Mouse (Mus musculus): ENCODE measurements around the gene Cd19. TPM values are rescaled to one million over a fixed set of nuclear protein-coding genes. Genes with fewer than 3 reads are reported as not detected.

Cd19 gene
- 10 to 100 TPM in 1 of 2 experiments, not detected in 1; 10.8 TPM for polyA plus RNA-seq (2017; shearing (Covaris generic))

- no peak for ATAC-seq
These were observed at the start of gene Cd19 for GRCm38 (mm10) chr7:126414725-126415124. Gene Cd19 (minus strand): TSS chr7:126414889.

GRCm38 (mm10) chr7:126464121-126464520, 49.4 kb upstream of the Cd19 start:
- ATAC-seq: no peak

DNA sequence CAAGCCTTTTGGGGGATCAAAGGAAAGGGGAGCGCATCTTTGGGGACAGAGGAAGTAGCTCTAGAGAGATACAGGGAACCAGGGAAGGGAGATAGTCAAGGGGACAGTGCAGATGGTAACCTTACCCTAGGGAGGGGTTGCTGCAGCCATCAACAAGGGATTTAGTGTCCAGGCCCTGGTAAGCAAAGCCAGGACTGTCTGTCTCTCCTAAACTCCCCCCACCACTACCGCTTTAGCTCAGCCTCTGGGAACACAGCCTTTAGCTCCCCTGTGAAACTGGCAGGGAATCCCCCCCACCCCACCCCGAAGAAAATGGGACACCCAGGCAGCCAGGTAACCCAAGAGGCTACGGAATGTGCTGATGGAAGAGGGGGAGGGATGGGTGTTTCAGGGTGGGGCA, 48.9 kb upstream of the Cd19 start:
- ATAC-seq: no peak

DNA sequence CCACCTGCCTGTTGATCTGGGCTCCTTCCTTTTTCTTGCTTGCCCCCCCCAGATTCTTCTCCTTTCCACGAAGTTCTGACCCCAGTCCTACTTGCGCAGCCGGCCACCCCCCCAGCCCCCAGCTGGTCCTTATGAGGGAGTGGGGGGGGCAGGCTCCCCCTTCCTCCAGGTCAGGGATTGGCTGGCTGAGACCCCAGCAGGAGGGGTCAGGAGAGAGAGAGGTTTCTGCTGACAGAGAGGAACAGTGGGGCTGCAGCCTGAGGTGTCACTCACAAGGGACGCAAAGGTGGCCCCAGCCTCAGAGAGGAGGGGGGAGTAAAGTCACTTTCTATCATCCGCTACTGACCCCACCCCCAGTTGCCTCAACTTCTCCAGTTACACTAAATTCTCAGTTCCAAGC, 48.3 kb upstream of the Cd19 start, which contains the start of gene Atp2a1:
Gene Atp2a1, minus strand, starts transcription at position 105 of the 400 bp plus-strand sequence.
- no peak for ATAC-seq

DNA sequence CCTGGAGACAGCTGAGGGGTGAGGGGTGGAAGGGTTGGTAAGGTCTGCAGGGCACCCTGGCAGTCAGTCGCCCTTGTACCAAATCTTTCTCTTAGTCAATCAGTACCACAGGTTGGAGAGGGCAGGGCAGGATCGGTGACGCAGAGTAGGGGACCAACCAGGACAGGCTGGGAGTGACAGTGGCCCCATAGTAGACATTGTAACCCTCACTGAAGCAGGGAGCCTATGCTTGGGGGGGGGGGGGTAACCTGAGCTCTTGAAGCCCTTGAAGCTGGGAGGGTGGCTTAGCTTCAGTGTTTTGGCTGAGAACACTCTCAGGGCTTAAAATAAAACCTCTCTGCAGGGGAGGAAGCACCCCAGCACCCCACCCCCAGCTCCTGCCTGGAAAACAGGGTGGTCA, 46.9 kb upstream of the Cd19 start:
- no peak for ATAC-seq

DNA sequence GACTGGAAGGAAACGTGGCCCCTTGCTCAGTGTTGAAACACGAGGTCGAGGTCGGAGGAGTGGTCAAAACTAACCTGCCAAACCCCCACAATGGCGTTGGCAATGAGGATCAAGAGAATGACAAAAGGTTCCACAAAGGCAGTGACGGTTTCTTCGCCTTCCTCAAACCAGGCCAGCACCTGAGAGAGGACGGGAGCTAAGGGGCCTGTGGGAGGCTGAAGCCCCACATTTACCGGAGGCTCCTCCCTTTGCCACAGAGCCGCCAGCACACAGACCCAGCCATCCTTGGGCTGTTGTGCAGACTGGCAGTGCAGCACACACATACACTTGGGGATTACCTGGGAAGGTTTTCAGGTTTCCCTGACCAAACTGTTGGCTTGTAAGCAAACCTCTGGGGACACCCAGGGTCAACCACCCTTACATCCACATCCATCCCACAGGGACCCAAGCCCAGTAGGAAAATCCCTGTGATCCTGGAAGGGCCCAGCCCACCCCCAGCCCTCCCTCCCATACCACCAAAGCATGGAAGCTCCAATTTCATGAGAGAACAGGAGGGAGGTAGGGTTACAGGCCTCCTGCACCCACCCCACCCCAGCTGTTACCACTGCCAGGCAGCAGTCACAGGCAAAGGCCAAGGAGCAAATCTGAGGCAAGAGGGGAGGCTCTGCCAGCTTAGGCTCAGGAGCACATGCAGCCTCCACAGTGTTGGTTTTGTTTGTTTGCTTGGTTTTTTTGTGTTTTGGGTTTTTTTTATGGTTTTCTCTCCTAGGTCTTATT, 46.1 kb upstream of the Cd19 start:
- no peak for ATAC-seq

DNA sequence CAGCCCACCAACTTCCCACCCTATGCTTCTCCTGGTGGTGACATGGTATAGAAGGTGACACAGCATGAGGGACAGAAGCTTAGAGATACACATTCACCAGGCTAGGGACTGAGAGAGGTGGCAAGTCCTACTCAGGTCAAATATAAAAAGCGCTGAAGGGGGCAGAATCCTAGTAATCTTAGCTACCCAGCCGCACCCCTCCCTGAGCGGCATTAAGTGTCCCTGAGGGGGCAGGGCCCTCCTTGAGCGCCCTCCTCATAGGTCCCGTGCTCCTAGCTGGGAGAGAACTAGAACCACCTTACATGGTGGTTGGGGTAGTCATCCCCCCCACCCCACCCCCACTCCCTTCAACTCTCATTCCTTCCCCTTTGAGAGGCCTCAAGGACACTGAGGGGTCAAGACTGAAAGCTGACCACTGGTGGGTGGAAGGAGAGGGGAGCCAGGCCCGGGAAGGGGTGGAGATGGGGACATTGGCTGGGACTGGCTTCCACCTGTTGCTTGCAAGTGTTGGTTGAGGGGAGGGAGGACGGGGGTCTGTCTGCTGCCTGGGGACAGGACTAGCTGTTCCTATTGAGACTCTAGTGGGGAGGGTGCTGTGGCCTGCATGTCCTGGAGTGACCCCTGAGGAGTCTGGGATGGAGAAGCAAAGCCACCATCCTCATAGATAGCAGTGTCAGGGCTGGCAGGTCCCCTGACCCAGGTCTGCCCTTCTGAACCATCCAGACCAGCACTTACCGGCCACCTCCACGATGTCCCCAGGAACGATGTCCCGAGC, 44.3 kb upstream of the Cd19 start:
- ATAC-seq: no peak

DNA sequence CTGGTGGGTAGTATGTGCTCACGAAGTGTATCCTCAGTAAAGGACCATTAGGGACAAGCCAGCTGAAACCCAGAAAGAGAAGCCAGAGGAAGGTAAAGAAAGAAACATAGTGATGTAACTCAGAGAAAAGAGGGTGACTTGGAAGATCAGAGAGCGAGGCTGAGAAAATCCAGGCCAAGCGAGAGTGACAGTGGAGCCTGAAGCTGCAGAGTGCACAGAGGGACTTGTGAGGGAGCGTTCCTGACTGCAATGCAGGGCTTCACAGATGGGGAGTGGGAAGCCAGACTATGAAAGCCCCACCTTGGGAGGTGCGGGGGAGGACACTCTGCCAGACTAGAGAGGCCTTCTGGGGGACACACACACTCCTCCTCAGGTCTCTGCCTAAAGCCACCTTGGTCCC, 43.5 kb upstream of the Cd19 start:
- ATAC-seq: no peak

- ATAC-seq: no peak
These were observed 41.9 kb upstream of the Cd19 start for GRCm38 (mm10) chr7:126456382-126457266.

DNA sequence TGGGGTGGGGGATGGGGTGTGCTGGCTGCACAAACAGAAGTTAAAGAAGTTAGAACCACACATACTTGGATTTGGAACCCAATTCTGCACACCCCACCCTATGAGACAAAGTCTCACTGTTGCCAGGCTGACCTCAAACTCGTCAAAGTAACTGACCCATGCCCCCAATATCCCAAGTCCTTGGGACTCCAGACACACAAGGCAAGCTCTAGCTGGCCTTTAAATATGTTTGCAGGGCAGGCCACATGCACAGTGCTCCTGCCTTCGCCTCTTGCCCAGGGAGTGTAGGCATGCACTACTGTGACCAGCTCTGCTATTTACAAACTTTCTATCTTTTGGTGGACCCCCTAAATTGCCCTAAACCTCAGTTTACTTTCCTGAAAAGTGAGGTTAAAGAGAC, 40.6 kb upstream of the Cd19 start:
- no peak for ATAC-seq

DNA sequence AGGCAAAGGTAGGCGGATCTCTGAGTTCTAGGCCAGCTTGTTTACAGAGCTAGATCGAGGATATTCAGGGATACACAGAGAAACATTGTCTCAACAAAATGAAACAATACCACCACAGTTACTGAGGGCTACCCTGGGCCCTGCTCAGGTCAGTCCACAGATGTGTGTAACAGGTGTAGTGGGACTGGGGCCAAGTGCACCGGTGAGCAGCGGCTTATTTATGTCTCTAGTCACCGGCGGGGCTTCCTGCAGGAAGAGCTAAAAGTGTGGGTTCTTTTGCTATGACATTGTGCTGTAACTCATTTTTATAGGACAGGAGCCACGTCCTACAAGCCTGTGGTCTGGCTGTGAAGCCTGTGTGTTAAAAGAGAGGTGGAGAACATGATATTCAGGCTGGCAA, 39.2 kb upstream of the Cd19 start:
- no peak for ATAC-seq

DNA sequence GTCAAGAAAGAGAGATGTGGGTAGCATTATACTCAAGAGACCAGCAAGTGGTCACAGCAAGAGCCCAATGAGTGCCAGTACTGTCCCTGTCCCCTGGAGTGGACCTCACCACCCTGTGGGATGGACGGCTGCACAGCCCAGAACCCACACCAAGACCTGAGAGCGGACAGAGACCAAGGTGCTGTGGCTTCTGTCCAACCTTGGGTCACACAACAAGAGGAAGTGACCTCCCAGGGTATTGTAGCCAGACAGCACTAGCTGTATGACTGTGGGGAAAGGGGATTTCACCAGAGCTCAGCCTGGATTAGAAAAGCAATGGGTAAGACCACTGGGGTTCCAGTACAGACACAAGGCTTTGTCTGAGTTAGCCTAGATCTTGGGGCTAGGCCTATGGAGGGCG, 37.6 kb upstream of the Cd19 start:
- ATAC-seq: no peak

GRCm38 (mm10) chr7:126450641-126451040, 36.0 kb upstream of the Cd19 start:
- no peak for ATAC-seq

DNA sequence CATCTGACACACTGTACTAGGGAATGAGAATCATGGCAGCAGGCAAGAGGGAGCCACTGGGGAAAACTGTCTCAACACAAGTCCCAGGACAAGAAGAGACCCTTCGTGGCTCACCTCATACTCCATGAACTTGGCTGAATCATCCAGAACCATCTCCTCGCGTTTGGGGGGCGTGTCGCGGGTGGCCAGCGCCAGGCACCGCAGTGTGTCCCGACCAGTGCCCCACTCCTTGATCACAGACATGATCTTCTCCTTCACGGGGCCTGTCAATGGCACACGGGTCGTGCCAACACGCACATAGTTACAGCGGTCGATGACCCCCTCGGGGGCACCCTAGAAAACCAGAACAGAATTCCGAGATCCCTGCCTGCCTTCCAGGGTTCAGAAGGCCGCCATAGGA, 35.3 kb upstream of the Cd19 start:
- no peak for ATAC-seq

GRCm38 (mm10) chr7:126448481-126448880, 33.8 kb upstream of the Cd19 start:
- ATAC-seq: no peak

- ATAC-seq: no peak
These were observed 31.5 kb upstream of the Cd19 start for GRCm38 (mm10) chr7:126446217-126446616.

DNA sequence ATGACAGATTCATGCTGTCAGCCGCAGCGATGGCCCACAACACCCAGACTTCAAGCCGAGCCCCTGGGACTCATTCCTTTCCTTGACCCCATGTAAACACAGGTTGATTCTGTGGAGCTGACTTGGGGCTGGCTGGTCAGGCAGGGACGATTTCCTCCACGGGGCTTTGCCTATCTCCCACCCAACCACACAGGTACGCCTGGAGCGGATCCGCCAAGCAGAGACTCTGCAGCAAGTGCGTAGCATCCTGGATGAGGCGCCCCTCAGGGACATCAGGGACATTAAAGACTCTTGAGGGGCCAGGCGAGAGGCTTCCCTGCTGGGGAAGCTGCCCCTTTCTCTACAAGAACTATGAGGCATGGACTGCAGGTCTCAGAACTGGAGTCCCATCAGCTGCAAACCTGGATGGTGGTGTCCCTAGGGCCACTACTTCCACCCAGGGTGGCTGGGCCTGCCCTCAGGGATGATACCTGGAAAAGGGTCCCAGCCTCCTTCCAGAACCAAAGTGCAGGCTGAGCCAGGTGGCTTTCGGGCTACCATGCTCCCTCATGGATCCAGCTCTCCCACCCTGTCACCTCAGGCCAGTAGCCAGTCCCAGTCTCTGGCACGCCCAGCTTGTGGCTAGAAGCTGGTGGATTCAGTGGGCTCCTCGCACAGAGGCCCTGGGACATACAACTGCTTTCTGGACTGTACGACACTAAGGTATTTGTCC, 30.6 kb upstream of the Cd19 start:
- no peak for ATAC-seq

DNA sequence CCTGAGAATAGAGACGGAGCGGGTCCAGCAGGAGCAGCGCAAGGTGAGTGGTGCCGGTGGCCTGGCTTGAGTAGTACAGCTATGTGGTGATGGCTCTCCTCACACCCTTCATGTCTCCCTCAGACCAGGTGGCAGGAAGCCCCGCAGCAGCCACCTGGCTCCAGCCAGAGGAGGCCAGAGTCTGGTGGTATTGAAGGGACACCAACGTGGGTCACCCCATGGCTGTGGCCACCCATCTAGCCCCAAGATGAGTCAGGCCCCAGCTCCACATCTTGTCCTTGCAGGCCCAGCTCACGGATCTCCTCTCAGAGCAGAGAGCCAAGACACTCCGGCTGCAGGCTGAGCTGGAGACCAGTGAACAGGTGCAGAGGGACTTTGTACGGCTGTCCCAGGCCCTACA, 29.8 kb upstream of the Cd19 start:
- ATAC-seq: no peak

- ATAC-seq: no peak
These were observed 29.3 kb upstream of the Cd19 start for GRCm38 (mm10) chr7:126443997-126444396.

GRCm38 (mm10) chr7:126440134-126440533, 25.4 kb upstream of the Cd19 start:
- ATAC-seq: no peak

- ATAC-seq: no peak
These were observed 22.2 kb upstream of the Cd19 start for GRCm38 (mm10) chr7:126436851-126437250.

GRCm38 (mm10) chr7:126435801-126436200, 21.1 kb upstream of the Cd19 start:
- no peak for ATAC-seq
